Mouse (Mus musculus): ENCODE measurements around the gene Spink8. TPM values are rescaled to one million over a fixed set of nuclear protein-coding genes. Genes with fewer than 3 reads are reported as not detected.

Spink8 gene
- total and polyA plus RNA-seq, 3 experiments, result 15.7 TPM; not detected in 2

GRCm38 (mm10) chr9:109826181-109826580 lies 14.1 kb downstream of the Spink8 start:
- H3K36me3 ChIP-seq (replicated peaks), result peaks cover 14% of the 10 kb centered on the region
- no peaks in the 10 kb centered on the region for H3K9me3 ChIP-seq (replicated peaks)
- H3K4me1 ChIP-seq (ENCODE audit: insufficient read depth, low read depth, low read length), result peaks cover 31% of the 10 kb centered on the region
- ATAC-seq (ENCODE audit: extremely low read depth, insufficient number of reproducible peaks, low FRiP score, poor library complexity, severe bottlenecking), result peak; percentile 59
- H3K27me3 ChIP-seq (ENCODE audit: insufficient read depth, low read length), result no peaks in the 10 kb centered on the region
- no peak overlapping the region for H3K4me3 ChIP-seq (ENCODE audit: low read depth, low read length)
- DNase-seq (ENCODE audit: low spot score), result no peak
- no peak for TF ChIP-seq GATA1 (IDR thresholded peaks at IDR 0.05; ENCODE audit: borderline replicate concordance, low read length)
- no peak for TF ChIP-seq POLR2AphosphoS5 (IDR thresholded peaks at IDR 0.05; ENCODE audit: insufficient replicate concordance, low read depth, low read length)
- TF ChIP-seq TAL1 (conservative IDR thresholded peaks at IDR 0.05; ENCODE audit: low read depth, low read length), result no peak
- no peak for TF ChIP-seq CTCF (IDR thresholded peaks at IDR 0.05; ENCODE audit: low read depth, low read length)
- no peak for TF ChIP-seq GATA2 (IDR thresholded peaks at IDR 0.05; ENCODE audit: borderline replicate concordance, low read depth, low read length)

DNA sequence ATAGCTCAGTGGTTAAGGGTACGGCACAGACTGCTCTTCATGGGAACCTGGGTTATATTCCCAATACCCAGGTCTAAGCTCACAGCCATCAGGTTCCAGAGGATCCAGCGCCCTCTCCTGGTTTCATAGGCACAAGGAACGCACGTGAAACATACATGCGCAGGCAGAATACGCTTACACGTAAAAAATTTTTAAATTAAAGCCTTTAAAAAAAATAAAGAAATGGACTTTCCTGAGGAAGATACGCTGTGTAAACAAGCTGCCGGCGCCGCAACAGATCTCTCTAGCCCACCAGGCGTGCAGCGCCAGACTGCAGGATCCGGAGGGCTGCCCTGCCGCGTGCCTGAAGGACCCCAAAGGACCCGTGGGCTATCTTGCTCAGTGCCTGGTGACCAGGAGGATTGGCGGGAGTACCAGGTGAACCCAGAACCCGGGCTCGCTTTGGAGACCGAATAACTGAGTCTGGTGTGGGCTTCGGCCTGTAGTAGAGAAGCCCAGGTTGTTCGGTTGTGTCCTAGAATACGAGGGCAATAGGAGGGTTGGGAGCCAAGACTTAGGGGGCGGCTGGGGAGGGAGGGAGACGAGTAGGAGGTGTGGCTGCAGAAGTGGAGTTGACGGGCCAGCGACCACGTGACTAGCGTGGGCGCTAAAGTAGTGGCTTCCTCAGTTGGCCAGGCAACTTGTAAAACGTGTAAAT lies 20.5 kb downstream of the Spink8 start, which contains the start of gene Nme6:
Nme6 (plus strand) TSS at position 359 of the 697 bp plus-strand sequence.
- peaks cover 35% of the 10 kb centered on the region for H3K36me3 ChIP-seq (replicated peaks)
- H3K9me3 ChIP-seq (replicated peaks), result no peaks in the 10 kb centered on the region
- peak within 1 kb of the TSS; percentile 74 for H3K4me3 ChIP-seq (ENCODE audit: low read depth, low read length)
- ATAC-seq (ENCODE audit: extremely low read depth, insufficient number of reproducible peaks, low FRiP score, poor library complexity, severe bottlenecking) (peak; percentile 90), DNase-seq (ENCODE audit: low spot score) (peak; percentile 74)
- TF ChIP-seq GATA2 (IDR thresholded peaks at IDR 0.05; ENCODE audit: borderline replicate concordance, low read depth, low read length), result no peak
- peak; percentile 41 for TF ChIP-seq CTCF (IDR thresholded peaks at IDR 0.05; ENCODE audit: low read depth, low read length)
- no peaks in the 10 kb centered on the region for H3K27me3 ChIP-seq (ENCODE audit: insufficient read depth, low read length)
- H3K4me1 ChIP-seq (ENCODE audit: insufficient read depth, low read depth, low read length), result peaks cover 24% of the 10 kb centered on the region

GRCm38 (mm10) chr9:109833088-109833412 lies 21.0 kb downstream of the Spink8 start:
- TF ChIP-seq POLR2AphosphoS5 (IDR thresholded peaks at IDR 0.05; ENCODE audit: insufficient replicate concordance, low read depth, low read length) (no peak), GATA2 (IDR thresholded peaks at IDR 0.05; ENCODE audit: borderline replicate concordance, low read depth, low read length) (no peak), TAL1 (conservative IDR thresholded peaks at IDR 0.05; ENCODE audit: low read depth, low read length) (no peak), GATA1 (IDR thresholded peaks at IDR 0.05; ENCODE audit: borderline replicate concordance, low read length) (no peak), CTCF (IDR thresholded peaks at IDR 0.05; ENCODE audit: low read depth, low read length) (no peak)
- peaks cover 31% of the 10 kb centered on the region for H3K36me3 ChIP-seq (replicated peaks)
- peaks cover 22% of the 10 kb centered on the region for H3K4me1 ChIP-seq (ENCODE audit: insufficient read depth, low read depth, low read length)
- H3K27me3 ChIP-seq (ENCODE audit: insufficient read depth, low read length), result no peaks in the 10 kb centered on the region
- H3K9me3 ChIP-seq (replicated peaks), result no peaks in the 10 kb centered on the region
- DNase-seq (ENCODE audit: low spot score) (no peak), ATAC-seq (ENCODE audit: extremely low read depth, insufficient number of reproducible peaks, low FRiP score, poor library complexity, severe bottlenecking) (no peak)
- peak overlapping the region; percentile 74 for H3K4me3 ChIP-seq (ENCODE audit: low read depth, low read length)

DNA sequence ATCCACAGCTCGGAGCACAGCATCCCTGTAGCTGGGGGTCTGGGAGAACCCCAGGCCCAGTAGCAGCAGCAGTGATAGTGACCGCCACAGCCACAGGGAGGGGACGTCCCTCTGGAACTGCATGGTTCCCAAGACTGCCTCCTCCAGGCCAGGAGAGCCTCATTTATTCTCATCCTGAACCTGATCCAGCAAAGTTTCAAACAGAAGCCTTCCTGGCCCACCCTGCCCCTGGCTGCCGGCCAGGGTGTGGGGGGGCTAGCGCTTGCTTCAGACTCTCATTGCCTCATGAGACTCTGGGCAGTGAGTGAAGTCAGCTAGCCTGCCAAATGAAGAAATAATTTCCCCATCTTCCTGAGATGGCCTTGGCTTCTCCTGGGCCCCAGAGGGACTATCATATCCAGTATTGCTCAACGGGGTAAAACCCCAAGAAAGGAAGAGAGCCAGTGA lies 37.3 kb downstream of the Spink8 start, which contains the start of gene Camp:
Camp (minus strand) TSS at position 306 of the 447 bp plus-strand sequence.
- Histone ChIP-seq H3K9me3 (replicated peaks) (no peaks in the 10 kb centered on the region), H3K27me3 (ENCODE audit: insufficient read depth, low read length) (peaks cover 10% of the 10 kb centered on the region), H3K4me3 (ENCODE audit: low read depth, low read length) (no peak within 1 kb of the TSS), H3K36me3 (replicated peaks) (peaks cover 1% of the 10 kb centered on the region), H3K4me1 (ENCODE audit: insufficient read depth, low read depth, low read length) (peaks cover 4% of the 10 kb centered on the region; the same call in 1 of the 2 replicates)
- TF ChIP-seq GATA1 (IDR thresholded peaks at IDR 0.05; ENCODE audit: borderline replicate concordance, low read length) (no peak), CTCF (IDR thresholded peaks at IDR 0.05; ENCODE audit: low read depth, low read length) (no peak), POLR2AphosphoS5 (IDR thresholded peaks at IDR 0.05; ENCODE audit: insufficient replicate concordance, low read depth, low read length) (no peak), TAL1 (conservative IDR thresholded peaks at IDR 0.05; ENCODE audit: low read depth, low read length) (no peak), GATA2 (IDR thresholded peaks at IDR 0.05; ENCODE audit: borderline replicate concordance, low read depth, low read length) (no peak)
- ATAC-seq (ENCODE audit: extremely low read depth, insufficient number of reproducible peaks, low FRiP score, poor library complexity, severe bottlenecking) (no peak), DNase-seq (ENCODE audit: low spot score) (no peak)

DNA sequence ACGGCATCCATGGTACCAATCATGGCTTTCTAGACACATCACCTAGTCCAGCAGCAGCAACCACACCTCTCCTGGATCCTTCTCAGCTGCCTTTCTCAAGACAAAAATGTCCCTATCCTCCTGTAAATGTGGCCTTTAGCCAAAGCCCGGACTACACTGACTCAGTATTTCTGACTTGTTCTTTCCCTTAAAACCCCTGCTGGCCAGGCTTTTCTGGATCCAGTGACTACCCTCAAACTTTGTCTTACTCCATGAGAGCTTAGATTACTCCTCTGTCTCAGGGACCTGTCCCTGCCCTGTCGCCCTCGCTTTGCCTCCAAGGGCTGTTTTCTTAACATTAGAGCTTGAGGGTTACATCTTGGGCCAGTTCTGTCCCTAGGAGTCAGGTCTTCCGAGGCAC lies 38.0 kb downstream of the Spink8 start:
- ATAC-seq (ENCODE audit: extremely low read depth, insufficient number of reproducible peaks, low FRiP score, poor library complexity, severe bottlenecking) (no peak), DNase-seq (ENCODE audit: low spot score) (no peak)
- TF ChIP-seq POLR2AphosphoS5 (IDR thresholded peaks at IDR 0.05; ENCODE audit: insufficient replicate concordance, low read depth, low read length) (no peak), GATA2 (IDR thresholded peaks at IDR 0.05; ENCODE audit: borderline replicate concordance, low read depth, low read length) (no peak), TAL1 (conservative IDR thresholded peaks at IDR 0.05; ENCODE audit: low read depth, low read length) (no peak), GATA1 (IDR thresholded peaks at IDR 0.05; ENCODE audit: borderline replicate concordance, low read length) (no peak)
- Histone ChIP-seq H3K27me3 (ENCODE audit: insufficient read depth, low read length) (peaks cover 12% of the 10 kb centered on the region), H3K36me3 (replicated peaks) (no peaks in the 10 kb centered on the region), H3K4me1 (ENCODE audit: insufficient read depth, low read depth, low read length) (peaks cover under 1% of the 10 kb centered on the region; the same call in 1 of the 2 replicates), H3K4me3 (ENCODE audit: low read depth, low read length) (no peak overlapping the region), H3K9me3 (replicated peaks) (no peaks in the 10 kb centered on the region)

GRCm38 (mm10) chr9:109854341-109854740 lies 42.3 kb downstream of the Spink8 start:
- no peak for DNase-seq (ENCODE audit: low spot score)
- no peak overlapping the region for H3K4me3 ChIP-seq (ENCODE audit: low read depth, low read length)

More at GRCm38 (mm10) chr9:109854341-109854740, 42.3 kb downstream of the Spink8 start:
- TF ChIP-seq TAL1 (conservative IDR thresholded peaks at IDR 0.05; ENCODE audit: low read depth, low read length) (no peak), CTCF (IDR thresholded peaks at IDR 0.05; ENCODE audit: low read depth, low read length) (no peak), GATA2 (IDR thresholded peaks at IDR 0.05; ENCODE audit: borderline replicate concordance, low read depth, low read length) (no peak), POLR2AphosphoS5 (IDR thresholded peaks at IDR 0.05; ENCODE audit: insufficient replicate concordance, low read depth, low read length) (no peak), GATA1 (IDR thresholded peaks at IDR 0.05; ENCODE audit: borderline replicate concordance, low read length) (no peak)
- peaks cover 18% of the 10 kb centered on the region for H3K27me3 ChIP-seq (ENCODE audit: insufficient read depth, low read length)
- H3K36me3 ChIP-seq (replicated peaks), result no peaks in the 10 kb centered on the region
- no peaks in the 10 kb centered on the region for H3K9me3 ChIP-seq (replicated peaks)
- no peak for ATAC-seq (ENCODE audit: extremely low read depth, insufficient number of reproducible peaks, low FRiP score, poor library complexity, severe bottlenecking)
- H3K4me1 ChIP-seq (ENCODE audit: insufficient read depth, low read depth, low read length), result no peaks in the 10 kb centered on the region

Data from G1E (cell line).